Mouse (Mus musculus): ENCODE measurements around the gene Stfa2l1. TPM values are rescaled to one million over a fixed set of nuclear protein-coding genes. Genes with fewer than 3 reads are reported as not detected.

The Stfa2l1 gene
- polyA plus RNA-seq, 1 experiment from 2014 or later, result not detected

Other genes starting within 250 kb of the Stfa2l1 start
- 3.3 and 3.7 TPM in 2 replicates for gene Parp9, start 218.3 kb upstream of the Stfa2l1 start, polyA plus RNA-seq (2016; fragmentation: Nextera tagmentation; extraction: Ambion mirVana)
- gene Dtx3l, start 217.7 kb upstream of the Stfa2l1 start, polyA plus RNA-seq (2016; fragmentation: Nextera tagmentation; extraction: Ambion mirVana), result 4.6 and 5.1 TPM in 2 replicates
- gene Kpna1, start 178.1 kb upstream of the Stfa2l1 start, polyA plus RNA-seq (2016; fragmentation: Nextera tagmentation; extraction: Ambion mirVana), result 79.0 and 84.2 TPM in 2 replicates
- 7.1 and 7.9 TPM in 2 replicates for gene Wdr5b, start 115.6 kb upstream of the Stfa2l1 start, polyA plus RNA-seq (2016; fragmentation: Nextera tagmentation; extraction: Ambion mirVana)
- gene Fam162a, start 85.2 kb upstream of the Stfa2l1 start, polyA plus RNA-seq (2016; fragmentation: Nextera tagmentation; extraction: Ambion mirVana), result 369 and 410 TPM in 2 replicates
- 103 and 105 TPM in 2 replicates for gene Ccdc58, start 85.1 kb upstream of the Stfa2l1 start, polyA plus RNA-seq (2016; fragmentation: Nextera tagmentation; extraction: Ambion mirVana)
- gene Csta1, start 25.6 kb upstream of the Stfa2l1 start, polyA plus RNA-seq (2016; fragmentation: Nextera tagmentation; extraction: Ambion mirVana), result 0.14 and 0.26 TPM in 2 replicates
- not detected in 2 replicates for gene Gm5483, start 27.4 kb downstream of the Stfa2l1 start, polyA plus RNA-seq (2016; fragmentation: Nextera tagmentation; extraction: Ambion mirVana)
- not detected in 2 replicates for gene Gm5416, start 53.6 kb downstream of the Stfa2l1 start, polyA plus RNA-seq (2016; fragmentation: Nextera tagmentation; extraction: Ambion mirVana)
- not detected in 2 replicates for gene 2010005H15Rik, start 64.7 kb downstream of the Stfa2l1 start, polyA plus RNA-seq (2016; fragmentation: Nextera tagmentation; extraction: Ambion mirVana)
- gene Stfa1, start 120.1 kb downstream of the Stfa2l1 start, polyA plus RNA-seq (2016; fragmentation: Nextera tagmentation; extraction: Ambion mirVana), result 0.54 and 0.66 TPM in 2 replicates
- not detected in 2 replicates for gene BC117090, start 177.5 kb downstream of the Stfa2l1 start, polyA plus RNA-seq (2016; fragmentation: Nextera tagmentation; extraction: Ambion mirVana)
- gene BC100530, start 210.9 kb downstream of the Stfa2l1 start, polyA plus RNA-seq (2016; fragmentation: Nextera tagmentation; extraction: Ambion mirVana), result not detected in 2 replicates